In the genomic region with DNA sequence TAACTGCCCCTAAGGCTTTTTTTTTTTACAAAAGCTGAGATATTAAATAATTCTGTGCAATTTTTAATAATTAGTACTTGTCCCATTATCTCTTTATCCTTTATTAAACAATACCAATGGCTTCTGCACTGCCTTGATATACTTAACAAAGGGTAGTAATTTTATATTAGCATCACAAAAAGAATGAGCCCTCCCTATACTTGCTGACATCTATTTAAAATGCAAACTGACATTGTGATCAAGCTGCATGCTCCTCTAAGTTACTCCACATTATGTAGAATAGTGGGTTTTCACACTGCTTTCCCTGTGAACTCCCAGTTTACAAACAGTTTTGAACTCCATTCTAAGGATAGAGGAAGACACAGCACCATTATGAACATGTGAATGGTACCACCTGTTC, we compare ENCODE assay signal across 25 mouse cellular contexts.
DNase-seq lines count a peak whose midpoint lies in the region; ATAC-seq and TF ChIP-seq lines count a peak whose summit lies in the region.
"Had no signal": no experiment of that assay in that cellular context is flagged by ENCODE, and none has a peak within 500 bp of the region (broad histone marks: within the 10 kb centered on the region; RNA-seq: fewer than 3 reads in every experiment).

No protein-coding gene starts in this region.

- no peak overlapping the region for H3K4me3 ChIP-seq in forebrain, embryonic 14.5 days (ENCODE audit: low read depth, low read length)
- no peak overlapping the region for H3K4me3 ChIP-seq in forebrain, embryonic 11.5 days (ENCODE audit: low read depth, low read length)
- no peak overlapping the region for H3K4me3 ChIP-seq in hindbrain, embryonic 11.5 days (ENCODE audit: low read depth, low read length)
- no peak overlapping the region for H3K4me3 ChIP-seq in hindbrain, embryonic 13.5 days
- H3K4me3 ChIP-seq in forebrain, embryonic 16.5 days (replicated peaks; ENCODE audit: low read length) = no peak overlapping the region
- H3K4me3 ChIP-seq in heart, embryonic 12.5 days = no peak overlapping the region
- H3K4me3 ChIP-seq: embryonic facial prominence, embryonic 13.5 days; embryonic facial prominence, embryonic 15.5 days; erythroblast, embryonic 14.5 days had no signal

- DNase-seq in forebrain, embryonic 14.5 days (ENCODE audit: low spot score) = peak; percentile 39
- no peak for DNase-seq in forebrain, embryonic 11.5 days (ENCODE audit: low spot score)
- DNase-seq in hindbrain, embryonic 11.5 days (ENCODE audit: low spot score) = no peak
- peak; percentile 51 for DNase-seq in brain, embryonic 14.5 days (ENCODE audit: low read depth)
- DNase-seq in kidney, postnatal 10 days = no peak
- DNase-seq: adrenal gland, adult 8-10 months; adrenal gland, postnatal 14 days; adrenal gland, postnatal 36 days; cerebellum, adult 11 months; cerebellum, adult 18-20 months; cerebellum, adult 8-10 months; cerebellum, adult 9-11 months; cerebellum, postnatal 14 days; cerebellum, postnatal 36 days; embryo, embryonic 11 days had no signal

- no peaks in the 10 kb centered on the region for H3K9me3 ChIP-seq in forebrain, embryonic 14.5 days (replicated peaks; ENCODE audit: control insufficient read depth, low read length)
- H3K9me3 ChIP-seq in forebrain, embryonic 11.5 days (ENCODE audit: control insufficient read depth, low read length) = no peaks in the 10 kb centered on the region
- no peaks in the 10 kb centered on the region for H3K9me3 ChIP-seq in hindbrain, embryonic 11.5 days (ENCODE audit: control insufficient read depth, low read length)
- no peaks in the 10 kb centered on the region for H3K9me3 ChIP-seq in hindbrain, embryonic 13.5 days
- no peaks in the 10 kb centered on the region for H3K9me3 ChIP-seq in forebrain, embryonic 16.5 days (ENCODE audit: control insufficient read depth, low read length)
- peaks cover 3% of the 10 kb centered on the region; the same call in 1 of the 2 replicates for H3K9me3 ChIP-seq in heart, embryonic 12.5 days (replicated peaks)
- H3K9me3 ChIP-seq: embryonic facial prominence, embryonic 13.5 days; embryonic facial prominence, embryonic 15.5 days had no signal

- TF ChIP-seq CTCF in brain, embryonic 14.5 days (IDR thresholded peaks at IDR 0.05; ENCODE audit: borderline replicate concordance, extremely low read depth, insufficient read depth, insufficient read length) = no peak

- H3K4me2 ChIP-seq in forebrain, embryonic 14.5 days (ENCODE audit: low read length) = no peak overlapping the region
- no peak overlapping the region for H3K4me2 ChIP-seq in forebrain, embryonic 11.5 days (ENCODE audit: low read depth, low read length, severe bottlenecking)
- no peak overlapping the region for H3K4me2 ChIP-seq in hindbrain, embryonic 11.5 days (replicated peaks; ENCODE audit: low read depth, low read length)
- no peak overlapping the region for H3K4me2 ChIP-seq in hindbrain, embryonic 13.5 days
- H3K4me2 ChIP-seq in forebrain, embryonic 16.5 days (ENCODE audit: low read length) = no peak overlapping the region
- H3K4me2 ChIP-seq in heart, embryonic 12.5 days = no peak overlapping the region
- H3K4me2 ChIP-seq: embryonic facial prominence, embryonic 13.5 days; embryonic facial prominence, embryonic 15.5 days had no signal

- TF ChIP-seq POLR2A in brain, embryonic 14.5 days (IDR thresholded peaks at IDR 0.05; ENCODE audit: borderline replicate concordance, extremely low read depth, insufficient read depth, insufficient read length, poor library complexity, severe bottlenecking) = no peak

- H3K27ac ChIP-seq in forebrain, embryonic 14.5 days (ENCODE audit: low read depth, low read length) = no peak overlapping the region
- no peak overlapping the region for H3K27ac ChIP-seq in forebrain, embryonic 11.5 days (ENCODE audit: low read depth, low read length)
- H3K27ac ChIP-seq in hindbrain, embryonic 11.5 days (ENCODE audit: low read depth, low read length) = no peak overlapping the region
- no peak overlapping the region for H3K27ac ChIP-seq in hindbrain, embryonic 13.5 days
- H3K27ac ChIP-seq in forebrain, embryonic 16.5 days (ENCODE audit: low read length) = no peak overlapping the region
- no peak overlapping the region for H3K27ac ChIP-seq in heart, embryonic 12.5 days (ENCODE audit: poor library complexity, severe bottlenecking)
- H3K27ac ChIP-seq: embryonic facial prominence, embryonic 13.5 days; embryonic facial prominence, embryonic 15.5 days had no signal

- H3K9ac ChIP-seq in forebrain, embryonic 14.5 days (ENCODE audit: low read length) = no peak overlapping the region
- H3K9ac ChIP-seq in forebrain, embryonic 11.5 days (ENCODE audit: low read length) = no peak overlapping the region
- H3K9ac ChIP-seq in hindbrain, embryonic 11.5 days (ENCODE audit: low read depth, low read length) = no peak overlapping the region
- no peak overlapping the region for H3K9ac ChIP-seq in hindbrain, embryonic 13.5 days
- H3K9ac ChIP-seq in forebrain, embryonic 16.5 days (replicated peaks; ENCODE audit: low read depth, low read length) = no peak overlapping the region
- H3K9ac ChIP-seq in heart, embryonic 12.5 days = no peak overlapping the region
- H3K9ac ChIP-seq: embryonic facial prominence, embryonic 13.5 days; embryonic facial prominence, embryonic 15.5 days had no signal

- H3K36me3 ChIP-seq in forebrain, embryonic 14.5 days (ENCODE audit: control insufficient read depth, insufficient read depth, low read length) = no peaks in the 10 kb centered on the region
- no peaks in the 10 kb centered on the region for H3K36me3 ChIP-seq in forebrain, embryonic 11.5 days (ENCODE audit: control insufficient read depth, insufficient read depth, low read length)
- H3K36me3 ChIP-seq in hindbrain, embryonic 11.5 days (ENCODE audit: control insufficient read depth, insufficient read depth, low read length) = no peaks in the 10 kb centered on the region
- H3K36me3 ChIP-seq in hindbrain, embryonic 13.5 days = no peaks in the 10 kb centered on the region
- no peaks in the 10 kb centered on the region for H3K36me3 ChIP-seq in forebrain, embryonic 16.5 days (ENCODE audit: control insufficient read depth, insufficient read depth)
- H3K36me3 ChIP-seq in heart, embryonic 12.5 days = no peaks in the 10 kb centered on the region
- H3K36me3 ChIP-seq: embryonic facial prominence, embryonic 13.5 days; embryonic facial prominence, embryonic 15.5 days; G1E had no signal

- peaks cover 13% of the 10 kb centered on the region for H3K4me1 ChIP-seq in forebrain, embryonic 14.5 days (ENCODE audit: control insufficient read depth, insufficient read depth, low read length)
- H3K4me1 ChIP-seq in forebrain, embryonic 11.5 days (replicated peaks; ENCODE audit: control insufficient read depth, insufficient read depth, low read length) = no peaks in the 10 kb centered on the region
- H3K4me1 ChIP-seq in hindbrain, embryonic 11.5 days (replicated peaks; ENCODE audit: control insufficient read depth, insufficient read depth, low read length) = no peaks in the 10 kb centered on the region
- H3K4me1 ChIP-seq in hindbrain, embryonic 13.5 days (replicated peaks) = no peaks in the 10 kb centered on the region
- peaks cover 8% of the 10 kb centered on the region; the same call in 1 of the 2 replicates for H3K4me1 ChIP-seq in forebrain, embryonic 16.5 days (replicated peaks; ENCODE audit: control insufficient read depth, insufficient read depth, low read length)
- H3K4me1 ChIP-seq in heart, embryonic 12.5 days (replicated peaks) = no peaks in the 10 kb centered on the region
- H3K4me1 ChIP-seq: embryonic facial prominence, embryonic 13.5 days; embryonic facial prominence, embryonic 15.5 days had no signal

- ATAC-seq in forebrain, embryonic 14.5 days = peak; percentile 61
- ATAC-seq in forebrain, embryonic 11.5 days (replicated peaks; ENCODE audit: low FRiP score) = no peak
- ATAC-seq in hindbrain, embryonic 11.5 days (ENCODE audit: low FRiP score) = peak; percentile 50; the same call in 1 of the 2 replicates
- no peak for ATAC-seq in hindbrain, embryonic 13.5 days (ENCODE audit: low FRiP score)
- ATAC-seq in forebrain, embryonic 16.5 days = peak; percentile 82
- no peak for ATAC-seq in heart, embryonic 12.5 days (ENCODE audit: insufficient number of reproducible peaks, low FRiP score)
- ATAC-seq: activated CD4-positive, CD25-positive, alpha-beta regulatory T cell, adult 4 months; Patski had no signal

- no peaks in the 10 kb centered on the region for H3K27me3 ChIP-seq in forebrain, embryonic 14.5 days (replicated peaks; ENCODE audit: control insufficient read depth, insufficient read depth, low read length)
- no peaks in the 10 kb centered on the region for H3K27me3 ChIP-seq in forebrain, embryonic 11.5 days (ENCODE audit: control insufficient read depth, insufficient read depth, low read length)
- no peaks in the 10 kb centered on the region for H3K27me3 ChIP-seq in hindbrain, embryonic 11.5 days (ENCODE audit: control insufficient read depth, insufficient read depth, low read length)
- no peaks in the 10 kb centered on the region for H3K27me3 ChIP-seq in hindbrain, embryonic 13.5 days
- no peaks in the 10 kb centered on the region for H3K27me3 ChIP-seq in forebrain, embryonic 16.5 days (replicated peaks; ENCODE audit: control insufficient read depth, insufficient read depth, low read length)
- H3K27me3 ChIP-seq in heart, embryonic 12.5 days (replicated peaks) = no peaks in the 10 kb centered on the region
- H3K27me3 ChIP-seq: CH12.LX; embryonic facial prominence, embryonic 13.5 days; embryonic facial prominence, embryonic 15.5 days had no signal

Comparison
In these comparisons a context has a peak if more than half of its experiments do, and no peak if none do; other contexts are left out.
1. ATAC-seq: peak in forebrain, embryonic 14.5 days (single experiment), hindbrain, embryonic 11.5 days (single experiment) and forebrain, embryonic 16.5 days (single experiment); none in forebrain, embryonic 11.5 days (single experiment), hindbrain, embryonic 13.5 days (single experiment) and heart, embryonic 12.5 days (single experiment).
2. DNase-seq: peak in forebrain, embryonic 14.5 days (single experiment) and brain, embryonic 14.5 days (single experiment); none in forebrain, embryonic 11.5 days (single experiment), hindbrain, embryonic 11.5 days (single experiment) and kidney, postnatal 10 days (single experiment).